Mouse (Mus musculus) right cerebral cortex, adult 2 months (tissue): ENCODE measurements at regions not wholly inside any gene's neighbourhood (a gene's known extent, or its start where the extent isn't known, plus 50 kb on each side); places are given as distances from the start of the nearest gene placed in this dataset.
"Not testable (repeated sequence)": the region's sequence is repeated elsewhere in the genome, so short reads cannot be mapped to it uniquely, and the experiment has no call there.

ENCODE experiments used
- DNase-seq, 2 experiments: peaks; one replicate each; pipeline ENCODE4 v3.0.0; 2021 to 2022; ENCODE audit warnings: low spot score in 2 of 2

DNA sequence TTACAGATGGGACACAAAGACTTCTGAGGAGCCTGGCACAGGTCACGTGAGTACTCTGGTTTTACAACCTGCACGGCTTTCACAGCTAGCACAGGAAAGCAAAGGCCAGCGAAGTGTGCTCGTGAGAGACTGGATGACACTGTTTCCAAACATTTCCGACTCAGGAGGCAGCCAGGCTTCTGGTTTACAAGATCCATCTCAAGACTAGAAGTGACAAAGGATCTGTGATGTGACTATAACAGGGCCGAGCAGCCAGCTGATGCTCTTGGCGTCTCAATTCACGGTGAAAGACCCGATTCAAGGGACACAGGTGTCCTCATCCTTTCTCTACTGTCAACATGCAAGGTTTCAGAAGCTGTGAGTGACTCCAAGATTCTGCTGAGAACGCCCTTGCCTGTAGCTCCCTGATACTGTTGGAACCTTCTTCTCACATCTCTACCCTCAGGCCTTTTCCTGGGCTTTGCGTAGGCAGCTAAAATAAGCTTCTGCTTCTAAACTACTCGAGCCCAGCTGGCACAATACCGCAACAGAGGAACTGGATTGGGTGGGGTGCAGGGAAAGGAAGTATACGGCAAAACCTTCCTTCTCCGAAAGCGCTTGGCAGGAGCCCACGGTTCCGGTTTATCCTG, 300.3 kb downstream of the Abcc12 start:
- DNase-seq: peak; percentile 65 to 76

DNA sequence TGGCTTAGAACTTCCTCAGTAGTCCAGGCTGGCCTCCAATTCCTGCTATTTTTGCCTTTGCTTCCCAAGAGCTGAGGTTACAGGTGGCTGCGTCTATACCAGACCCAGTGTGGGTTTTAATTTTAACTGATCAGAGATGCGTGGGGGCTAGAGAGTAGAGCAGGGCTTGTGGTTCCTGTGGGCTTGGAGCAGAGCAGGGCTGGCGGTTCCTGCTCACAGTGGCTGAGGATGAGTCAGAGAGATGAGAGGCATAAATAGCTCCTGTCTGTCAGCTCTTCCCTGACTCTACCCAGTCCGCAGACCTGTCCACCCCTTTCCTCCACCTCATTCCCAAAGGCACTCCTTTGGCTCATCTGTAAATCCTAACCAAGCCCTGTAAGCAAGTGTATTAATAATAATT, 304.8 kb downstream of the Abcc12 start:
- peak; percentile 46 to 54 for DNase-seq

DNA sequence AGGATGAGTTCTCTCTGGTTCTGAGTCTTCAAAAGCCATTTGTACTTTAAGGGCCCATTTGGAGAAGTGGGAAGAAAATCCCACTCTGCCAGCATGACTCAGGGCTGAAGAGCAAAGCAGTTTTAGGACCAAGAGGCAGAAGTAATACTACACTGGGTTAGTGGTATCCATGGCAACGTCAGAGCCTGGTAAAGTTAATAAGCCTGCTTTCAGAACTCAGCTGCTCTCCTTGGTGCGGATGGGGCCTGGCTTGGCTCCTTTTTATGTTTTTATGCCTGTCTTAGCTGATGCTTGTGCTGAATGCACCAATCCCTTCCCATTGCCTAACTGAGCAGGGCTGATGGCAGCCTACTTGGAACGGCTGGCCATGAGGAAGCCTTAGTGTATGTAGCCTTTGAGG, 306.7 kb downstream of the Abcc12 start:
- DNase-seq: peak; percentile 63 to 72

GRCm38 (mm10) chr8:86272626-86273025, 307.9 kb downstream of the Abcc12 start:
- no peak for DNase-seq

DNA sequence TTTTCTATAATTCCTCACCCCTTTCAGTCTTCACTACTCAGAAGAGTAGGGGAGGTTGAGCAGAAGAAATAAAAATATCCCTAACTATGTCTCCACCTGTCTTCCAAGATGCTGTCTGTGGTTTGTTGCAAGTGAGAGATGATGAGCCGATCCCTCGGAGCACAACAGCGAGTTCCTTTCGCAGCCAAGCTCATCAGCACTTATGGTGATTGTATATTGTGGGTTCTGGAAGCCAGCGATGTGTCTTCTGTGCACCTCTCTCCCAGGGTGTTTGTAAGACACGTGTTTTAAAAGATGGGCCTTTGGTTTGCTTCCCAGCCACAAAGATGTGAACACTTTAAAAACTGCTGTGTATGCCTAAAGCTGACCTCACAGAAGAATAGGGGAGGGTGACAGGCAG, 309.0 kb downstream of the Abcc12 start:
- DNase-seq: no peak

DNA sequence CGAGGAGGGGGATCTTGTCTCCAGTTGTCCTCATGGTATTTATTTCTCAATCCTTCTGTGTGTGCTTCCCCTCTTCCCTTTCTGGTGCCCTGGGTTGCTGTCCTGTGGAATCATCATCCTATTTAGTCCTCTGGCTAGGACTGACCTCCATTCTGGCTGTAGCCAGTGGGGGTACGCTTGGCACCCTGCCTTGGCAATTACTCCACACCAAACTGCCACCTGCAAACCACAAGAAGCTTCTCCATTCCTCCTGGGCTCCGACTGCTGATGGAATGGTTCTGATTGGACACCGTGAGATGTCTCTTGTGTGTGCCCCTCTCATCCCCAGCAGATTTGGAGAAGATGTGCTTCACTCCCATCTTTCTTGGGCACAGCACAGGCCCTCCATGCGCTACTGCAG, 322.5 kb downstream of the Abcc12 start:
- DNase-seq: no peak

DNA sequence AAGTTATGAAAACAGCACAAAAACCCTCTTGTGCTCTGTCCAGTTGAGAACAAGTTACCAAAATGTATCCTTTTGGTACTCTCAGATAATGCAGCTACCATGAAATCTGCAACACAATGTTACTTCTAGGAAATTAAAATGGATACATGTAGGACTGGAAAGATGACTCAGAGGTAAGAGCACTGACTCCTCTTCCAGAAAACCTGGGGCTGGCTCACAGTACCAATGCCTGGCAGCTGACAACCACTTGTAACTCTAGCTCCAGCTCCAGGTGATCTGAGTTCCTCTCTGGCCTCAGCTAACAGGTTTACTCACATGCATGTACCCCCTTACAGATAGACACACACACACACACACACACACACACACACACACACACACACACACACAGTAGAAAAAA, 325.1 kb downstream of the Abcc12 start:
- no peak for DNase-seq

- DNase-seq: no peak
These were observed 325.8 kb downstream of the Abcc12 start for GRCm38 (mm10) chr8:86254680-86255079.

GRCm38 (mm10) chr8:86252696-86253355, 327.7 kb downstream of the Abcc12 start:
- no peak for DNase-seq

GRCm38 (mm10) chr8:86234696-86235095, 345.8 kb downstream of the Abcc12 start:
- no peak for DNase-seq

GRCm38 (mm10) chr8:86231994-86232393, 348.5 kb downstream of the Abcc12 start:
- DNase-seq: not testable (repeated sequence)

DNA sequence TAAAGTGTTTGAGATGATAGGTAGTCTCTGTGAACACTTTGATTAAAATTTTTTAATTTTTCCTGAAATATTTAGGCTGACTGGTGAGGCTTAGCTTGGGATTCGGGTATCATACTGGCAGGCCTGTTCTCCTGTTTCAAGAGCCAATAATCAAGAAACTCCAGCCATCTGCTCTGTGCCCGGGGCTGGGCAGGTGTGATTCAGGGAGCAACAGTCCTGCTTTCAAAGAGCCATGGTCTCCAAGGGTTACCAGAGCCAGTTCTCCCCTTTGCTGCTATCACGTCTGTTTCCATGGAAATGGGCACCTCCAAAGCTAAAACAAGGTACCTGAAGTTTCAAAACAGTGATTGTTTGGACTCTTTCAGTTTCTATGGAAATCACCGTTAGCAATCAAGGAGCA, 355.6 kb downstream of the Abcc12 start:
- no peak for DNase-seq

GRCm38 (mm10) chr8:86222715-86223114, 357.8 kb downstream of the Abcc12 start:
- DNase-seq: no peak

GRCm38 (mm10) chr8:86222228-86222627, 358.3 kb downstream of the Abcc12 start:
- no peak for DNase-seq

DNA sequence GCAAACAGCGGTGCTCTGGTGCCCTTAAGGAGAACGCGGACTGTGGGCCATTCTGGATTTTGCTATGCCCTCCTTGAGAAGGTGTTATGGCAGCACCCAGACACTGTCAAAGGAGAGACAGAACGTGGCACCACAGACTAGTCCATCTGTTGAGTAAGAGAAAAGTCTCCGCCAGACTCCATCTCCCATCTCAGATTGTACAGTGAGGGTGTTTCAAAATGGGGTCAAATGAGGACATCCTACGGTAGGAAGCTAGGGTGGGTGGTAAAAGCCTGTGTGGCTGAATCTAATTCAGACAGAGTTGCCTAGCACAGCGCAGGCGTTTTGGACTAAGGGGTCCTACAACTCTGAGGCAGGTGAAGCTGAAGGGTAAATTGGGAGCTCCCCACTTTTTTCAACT, 366.1 kb downstream of the Abcc12 start:
- no peak for DNase-seq

GRCm38 (mm10) chr8:86212461-86212860, 368.0 kb downstream of the Abcc12 start:
- no peak for DNase-seq

GRCm38 (mm10) chr8:86208812-86209262, 368.1 kb downstream of the Phkb start:
- DNase-seq: no peak

- DNase-seq: no peak
These were observed 363.9 kb downstream of the Phkb start for GRCm38 (mm10) chr8:86204421-86205229.

GRCm38 (mm10) chr8:86203107-86203506, 362.3 kb downstream of the Phkb start:
- DNase-seq: no peak

DNA sequence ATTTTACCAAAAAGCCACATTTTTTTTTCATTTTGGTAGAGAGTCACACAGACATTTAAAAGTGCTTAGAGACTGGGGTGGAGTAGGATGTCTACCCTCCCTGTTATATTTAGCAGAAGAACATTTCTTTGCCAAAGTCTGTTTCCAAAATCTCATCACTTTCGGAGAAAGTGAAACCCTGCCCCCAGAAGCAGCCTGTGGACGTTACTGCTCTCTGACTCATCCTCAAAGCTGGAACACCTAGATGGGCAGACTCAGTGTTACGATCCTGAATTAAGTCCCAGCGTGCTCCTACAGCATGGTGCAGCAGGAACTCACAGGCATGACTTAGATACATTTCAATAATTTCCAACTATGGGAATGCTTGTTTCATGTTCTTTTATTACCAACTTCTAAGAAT, 361.1 kb downstream of the Phkb start:
- peak; percentile 56 to 63 for DNase-seq

- no peak for DNase-seq
These were observed 351.5 kb downstream of the Phkb start for GRCm38 (mm10) chr8:86192262-86192661.

DNA sequence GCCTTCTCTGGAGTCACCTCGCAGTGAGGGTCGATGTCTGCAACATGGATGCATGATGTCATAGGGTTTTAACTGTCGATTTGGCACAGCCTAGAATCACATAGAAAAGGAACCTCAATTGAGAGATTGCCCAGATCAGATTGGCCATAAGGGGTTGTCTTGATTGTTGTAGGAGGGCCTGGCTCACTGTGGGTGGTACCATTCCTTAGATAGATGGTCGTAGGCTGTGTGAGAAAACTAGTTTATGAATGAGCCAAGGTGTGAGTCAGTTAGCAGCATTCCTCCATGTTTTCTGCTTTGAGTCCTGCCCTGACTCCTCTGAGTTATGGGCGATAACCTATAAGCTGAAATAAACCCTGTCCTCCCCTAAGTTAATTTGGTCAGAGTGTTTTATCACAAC, 343.9 kb downstream of the Phkb start:
- DNase-seq: peak in 1 of 2 experiments; percentile 28

DNA sequence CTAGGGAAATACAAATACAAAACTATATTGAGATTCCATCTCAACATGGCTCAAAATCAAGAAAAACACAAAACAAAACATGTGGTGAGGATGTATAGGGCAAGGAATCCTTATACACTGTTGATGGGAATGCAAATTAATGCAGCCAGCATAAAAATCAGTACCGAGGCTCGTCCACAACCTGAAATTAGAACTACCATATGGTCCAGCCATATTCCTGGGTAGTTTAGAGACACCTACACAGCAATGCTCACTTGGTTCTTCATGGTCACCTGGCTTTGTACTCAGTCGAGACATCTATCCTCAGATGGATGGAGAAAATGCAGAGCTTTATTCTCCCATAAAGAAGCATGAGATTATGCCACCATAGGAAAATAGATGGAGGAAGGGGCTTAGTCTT, 340.0 kb downstream of the Phkb start:
- DNase-seq: peak in 1 of 2 experiments; percentile 2
